Mouse (Mus musculus): ENCODE results near the gene Mast3. TPM values are rescaled to one million over a fixed set of nuclear protein-coding genes. Genes with fewer than 3 reads are reported as not detected.

The Mast3 gene
- polyA plus RNA-seq, 1 experiment from 2014 or later, result 13.9 TPM

- 0 out of 2 replicates have a peak overlapping the region, but pooled peaks have one; percentile 23 for H3K27ac ChIP-seq
- no peak overlapping the region for H3K9ac ChIP-seq
- peaks cover 61% of the 10 kb centered on the region for H3K36me3 ChIP-seq
- no peaks in the 10 kb centered on the region for H3K27me3 ChIP-seq
- 90% methylated on average over 9 of the region's 9 CpGs for WGBS
- ATAC-seq (ENCODE audit: insufficient number of reproducible peaks, insufficient read depth, low FRiP score, low TSS enrichment), result no peak
- H3K4me3 ChIP-seq, result no peak overlapping the region
- no peak overlapping the region for H3K4me2 ChIP-seq (replicated peaks)
- peaks cover 34% of the 10 kb centered on the region for H3K4me1 ChIP-seq
- no peaks in the 10 kb centered on the region for H3K9me3 ChIP-seq
Observed at GRCm38 (mm10) chr8:70772890-70773289, 32.0 kb downstream of the Mast3 start.

- ATAC-seq (ENCODE audit: insufficient number of reproducible peaks, insufficient read depth, low FRiP score, low TSS enrichment), result no peak
- H3K27ac ChIP-seq, result no peak overlapping the region
- peaks cover 65% of the 10 kb centered on the region for H3K36me3 ChIP-seq
- no peaks in the 10 kb centered on the region for H3K27me3 ChIP-seq
- no peak overlapping the region for H3K4me2 ChIP-seq (replicated peaks)
- H3K9ac ChIP-seq, result no peak overlapping the region
- peaks cover 29% of the 10 kb centered on the region for H3K4me1 ChIP-seq
- 91% methylated on average over 13 of the region's 13 CpGs for WGBS
- no peaks in the 10 kb centered on the region for H3K9me3 ChIP-seq
- H3K4me3 ChIP-seq, result no peak overlapping the region
Observed at GRCm38 (mm10) chr8:70772075-70772474, 32.8 kb downstream of the Mast3 start.

- Histone ChIP-seq H3K27ac (no peak overlapping the region), H3K9ac (no peak overlapping the region; the same call in 1 of the 2 replicates), H3K4me2 (replicated peaks) (no peak overlapping the region), H3K4me3 (no peak overlapping the region), H3K36me3 (peaks cover 65% of the 10 kb centered on the region), H3K27me3 (no peaks in the 10 kb centered on the region), H3K9me3 (no peaks in the 10 kb centered on the region), H3K4me1 (peaks cover 37% of the 10 kb centered on the region)
- ATAC-seq (ENCODE audit: insufficient number of reproducible peaks, insufficient read depth, low FRiP score, low TSS enrichment), result no peak
- WGBS, result 86% methylated on average over 7 of the region's 7 CpGs
Observed at GRCm38 (mm10) chr8:70771217-70771616, 33.6 kb downstream of the Mast3 start.

GRCm38 (mm10) chr8:70770748-70771147 is 34.1 kb downstream of the Mast3 start:
- no peak overlapping the region for H3K4me3 ChIP-seq
- no peak overlapping the region for H3K4me2 ChIP-seq (replicated peaks)
- no peaks in the 10 kb centered on the region for H3K27me3 ChIP-seq
- no peak for ATAC-seq (ENCODE audit: insufficient number of reproducible peaks, insufficient read depth, low FRiP score, low TSS enrichment)
- peaks cover 65% of the 10 kb centered on the region for H3K36me3 ChIP-seq
- no peak overlapping the region for H3K9ac ChIP-seq
- no peak overlapping the region for H3K27ac ChIP-seq
- H3K4me1 ChIP-seq, result peaks cover 39% of the 10 kb centered on the region
- WGBS, result 93% methylated on average over 13 of the region's 13 CpGs
- no peaks in the 10 kb centered on the region for H3K9me3 ChIP-seq

GRCm38 (mm10) chr8:70769858-70770257 is 35.0 kb downstream of the Mast3 start:
- H3K4me1 ChIP-seq, result peaks cover 32% of the 10 kb centered on the region

GRCm38 (mm10) chr8:70769359-70769758 is 35.5 kb downstream of the Mast3 start:
- no peaks in the 10 kb centered on the region for H3K9me3 ChIP-seq
- ATAC-seq (ENCODE audit: insufficient number of reproducible peaks, insufficient read depth, low FRiP score, low TSS enrichment), result peak; percentile 24; the same call in 1 of the 2 replicates
- H3K36me3 ChIP-seq, result peaks cover 58% of the 10 kb centered on the region
- peaks cover 27% of the 10 kb centered on the region for H3K4me1 ChIP-seq
- H3K4me2 ChIP-seq (replicated peaks), result no peak overlapping the region
- H3K27ac ChIP-seq, result no peak overlapping the region
- 6% methylated on average over 26 of the region's 26 CpGs for WGBS
- no peak overlapping the region for H3K4me3 ChIP-seq
- H3K9ac ChIP-seq, result no peak overlapping the region; the same call in 1 of the 2 replicates
- no peaks in the 10 kb centered on the region for H3K27me3 ChIP-seq

More at GRCm38 (mm10) chr8:70769858-70770257, 35.0 kb downstream of the Mast3 start:
- Histone ChIP-seq H3K27me3 (no peaks in the 10 kb centered on the region), H3K4me3 (no peak overlapping the region), H3K4me2 (replicated peaks) (no peak overlapping the region), H3K9me3 (no peaks in the 10 kb centered on the region), H3K36me3 (peaks cover 63% of the 10 kb centered on the region), H3K27ac (no peak overlapping the region), H3K9ac (peak overlapping the region; percentile 15; the same call in 1 of the 2 replicates)
- 74% methylated on average over 12 of the region's 12 CpGs for WGBS
- no peak for ATAC-seq (ENCODE audit: insufficient number of reproducible peaks, insufficient read depth, low FRiP score, low TSS enrichment)

GRCm38 (mm10) chr8:70768956-70769355 is 35.9 kb downstream of the Mast3 start:
- Histone ChIP-seq H3K4me2 (replicated peaks) (no peak overlapping the region), H3K9me3 (no peaks in the 10 kb centered on the region), H3K4me3 (no peak overlapping the region), H3K4me1 (peaks cover 23% of the 10 kb centered on the region), H3K27me3 (no peaks in the 10 kb centered on the region), H3K27ac (no peak overlapping the region), H3K9ac (no peak overlapping the region), H3K36me3 (peaks cover 55% of the 10 kb centered on the region)
- no peak for ATAC-seq (ENCODE audit: insufficient number of reproducible peaks, insufficient read depth, low FRiP score, low TSS enrichment)
- WGBS, result 85% methylated on average over 16 of the region's 16 CpGs

- Histone ChIP-seq H3K9me3 (no peaks in the 10 kb centered on the region), H3K4me3 (no peak overlapping the region), H3K4me2 (replicated peaks) (no peak overlapping the region), H3K27ac (no peak overlapping the region), H3K9ac (no peak overlapping the region), H3K36me3 (peaks cover 51% of the 10 kb centered on the region), H3K27me3 (no peaks in the 10 kb centered on the region), H3K4me1 (peaks cover 18% of the 10 kb centered on the region)
- no peak for ATAC-seq (ENCODE audit: insufficient number of reproducible peaks, insufficient read depth, low FRiP score, low TSS enrichment)
- 96% methylated on average over 32 of the region's 32 CpGs for WGBS
Observed at GRCm38 (mm10) chr8:70768231-70768776, 36.5 kb downstream of the Mast3 start.

GRCm38 (mm10) chr8:70767503-70767902 is 37.4 kb downstream of the Mast3 start:
- Histone ChIP-seq H3K36me3 (peaks cover 43% of the 10 kb centered on the region), H3K4me3 (no peak overlapping the region), H3K4me2 (replicated peaks) (no peak overlapping the region), H3K27me3 (no peaks in the 10 kb centered on the region), H3K4me1 (peaks cover 16% of the 10 kb centered on the region), H3K9ac (no peak overlapping the region), H3K9me3 (no peaks in the 10 kb centered on the region), H3K27ac (no peak overlapping the region)
- WGBS, result 82% methylated on average over 6 of the region's 6 CpGs
- no peak for ATAC-seq (ENCODE audit: insufficient number of reproducible peaks, insufficient read depth, low FRiP score, low TSS enrichment)

- peak overlapping the region; percentile 19; the same call in 1 of the 2 replicates for H3K27ac ChIP-seq
- H3K4me2 ChIP-seq (replicated peaks), result peak overlapping the region; percentile 85
- peaks cover 36% of the 10 kb centered on the region for H3K36me3 ChIP-seq
- no peaks in the 10 kb centered on the region for H3K27me3 ChIP-seq
- H3K4me1 ChIP-seq, result peaks cover 13% of the 10 kb centered on the region
- peak overlapping the region; percentile 55 for H3K9ac ChIP-seq
- 9% methylated on average over 21 of the region's 21 CpGs for WGBS
- peak overlapping the region; percentile 39 for H3K4me3 ChIP-seq
- no peaks in the 10 kb centered on the region for H3K9me3 ChIP-seq
- ATAC-seq (ENCODE audit: insufficient number of reproducible peaks, insufficient read depth, low FRiP score, low TSS enrichment), result peak; percentile 11; the same call in 1 of the 2 replicates
Observed at GRCm38 (mm10) chr8:70766571-70767440, 38.0 kb downstream of the Mast3 start.

- H3K9me3 ChIP-seq, result no peaks in the 10 kb centered on the region
- 0 out of 2 replicates have a peak overlapping the region, but pooled peaks have one; percentile 1 for H3K27ac ChIP-seq
- H3K4me1 ChIP-seq, result peaks cover 17% of the 10 kb centered on the region
- H3K9ac ChIP-seq, result peak overlapping the region; percentile 55
- H3K27me3 ChIP-seq, result no peaks in the 10 kb centered on the region
- peak overlapping the region; percentile 85 for H3K4me2 ChIP-seq (replicated peaks)
- no peak for ATAC-seq (ENCODE audit: insufficient number of reproducible peaks, insufficient read depth, low FRiP score, low TSS enrichment)
- H3K4me3 ChIP-seq, result peak overlapping the region; percentile 39
- peaks cover 28% of the 10 kb centered on the region for H3K36me3 ChIP-seq
- WGBS, result 2% methylated on average over 34 of the region's 34 CpGs
Observed at GRCm38 (mm10) chr8:70765838-70766570, 38.9 kb downstream of the Mast3 start.

All from embryonic facial prominence, embryonic 12.5 days (tissue).